Mouse (Mus musculus) ES-E14 (cell line): ENCODE measurements around the gene Cyp2w1.

Experiments
- CHD2 ChIP-seq: IDR thresholded peaks from 2 replicates; pipeline ENCODE4 v1.6.1; 2014; ENCODE audit warnings: mild to moderate bottlenecking, low read depth, low read length, inconsistent platforms
- HCFC1 ChIP-seq: IDR thresholded peaks from 2 replicates; pipeline ENCODE4 v1.6.1; 2012; ENCODE audit warnings: low read length, inconsistent platforms, borderline replicate concordance; ENCODE audit not compliant: insufficient read depth
- MAFK ChIP-seq: IDR thresholded peaks from 2 replicates; pipeline ENCODE4 v1.6.1; 2014; ENCODE audit warnings: mild to moderate bottlenecking, low read depth, low read length, inconsistent platforms; ENCODE audit not compliant: insufficient read depth
- ZC3H11A ChIP-seq: IDR thresholded peaks from 2 replicates; pipeline ENCODE4 v1.6.1; 2012; ENCODE audit warnings: low read depth, mild to moderate bottlenecking, inconsistent platforms, low read length, borderline replicate concordance
- ZNF384 ChIP-seq: IDR thresholded peaks from 2 replicates; pipeline ENCODE4 v1.6.1; 2012; ENCODE audit warnings: low read depth, low read length, inconsistent platforms

DNA sequence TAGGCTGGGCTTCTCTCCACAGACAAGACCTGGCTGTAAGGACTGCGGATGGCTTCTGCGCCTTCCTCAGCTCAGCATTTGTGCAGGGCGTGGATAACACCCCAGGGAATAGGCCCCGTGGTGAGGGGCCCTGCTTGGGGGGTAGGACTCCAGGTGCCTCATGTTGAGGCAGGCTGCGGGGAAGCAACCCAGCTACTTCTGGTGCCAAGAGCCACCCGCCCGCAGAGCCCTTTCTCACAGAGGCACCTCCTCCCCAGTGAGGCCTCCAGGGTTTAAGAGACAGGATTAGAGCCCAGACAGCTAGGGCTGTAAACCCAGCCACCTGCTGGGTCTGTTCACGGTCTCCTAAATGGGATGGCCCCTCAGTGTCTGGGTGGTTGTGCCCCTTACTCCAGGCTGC lies 789 bp upstream of the Cyp2w1 start:
- TF ChIP-seq ZNF384 (no peak), HCFC1 (no peak), ZC3H11A (no peak), MAFK (no peak), CHD2 (no peak)
